Mouse (Mus musculus) adrenal gland, adult (tissue): ENCODE results near the gene Ttc28.

Experiments used
- DNase-seq, 2 experiments: peaks; one replicate each; pipeline ENCODE4 v3.0.0; 2022 to 2023; ENCODE audit warnings: low spot score in 1 of 2; ENCODE audit not compliant: inconsistent age in 2 of 2

The Ttc28 gene

DNA sequence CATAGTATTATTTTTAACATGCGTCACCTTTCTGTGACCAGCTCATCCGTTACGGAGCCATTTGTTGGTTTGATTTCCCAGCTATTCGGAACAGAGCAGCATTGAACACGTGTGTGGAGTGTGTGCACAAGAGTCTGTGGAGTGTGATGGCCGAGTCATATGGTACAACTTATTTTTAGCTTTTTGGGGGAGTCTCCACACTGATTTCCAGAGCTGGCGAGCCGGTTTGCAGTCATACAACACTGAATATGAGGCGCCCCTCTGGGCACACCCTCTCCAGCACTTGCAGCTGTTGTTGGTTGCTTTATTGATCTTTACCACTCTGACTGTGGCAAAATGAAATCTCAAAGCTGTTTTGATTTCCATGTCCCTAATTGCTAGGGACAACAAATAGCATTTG, 197.7 kb downstream of the Ttc28 start:
- no peak for DNase-seq

DNA sequence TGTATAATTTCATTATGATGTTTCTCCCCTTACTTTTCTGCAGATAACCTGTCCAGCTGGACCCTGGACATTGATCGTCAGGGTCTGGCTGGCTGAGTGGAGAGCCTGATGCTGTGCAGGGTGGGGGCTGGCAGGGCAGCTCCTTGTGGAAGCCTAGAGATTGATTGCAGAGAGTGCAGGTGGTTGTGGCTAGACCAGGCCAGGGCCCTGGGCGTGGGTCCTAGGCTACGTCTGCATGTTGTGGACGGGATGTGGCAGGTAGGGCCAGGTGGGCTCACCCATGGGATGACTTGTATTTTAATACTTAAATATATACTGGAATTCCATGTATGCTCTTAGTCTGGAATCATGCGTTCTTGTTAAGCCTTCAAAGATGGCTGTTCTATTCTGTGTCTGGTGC, 201.0 kb downstream of the Ttc28 start:
- DNase-seq: no peak

DNA sequence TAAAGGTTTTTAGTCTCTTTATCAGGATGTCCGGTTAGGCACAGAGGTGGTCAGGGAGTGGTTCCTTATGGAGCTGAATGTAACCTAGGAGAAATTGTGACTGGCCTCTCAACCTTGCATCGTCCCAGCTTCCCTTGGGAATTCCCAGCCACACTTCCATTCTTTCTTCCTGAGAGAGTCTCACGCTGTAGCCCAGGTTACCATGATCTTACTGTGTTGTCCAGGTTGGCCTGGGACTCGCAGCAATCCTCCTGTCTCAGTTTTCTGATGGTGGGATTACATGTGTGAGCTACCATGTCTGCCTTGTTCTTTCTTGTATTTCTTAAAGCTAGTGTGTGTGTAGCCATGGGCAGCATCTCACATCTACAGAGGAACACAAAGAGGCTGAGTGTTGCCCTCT, 206.2 kb downstream of the Ttc28 start:
- no peak for DNase-seq

DNA sequence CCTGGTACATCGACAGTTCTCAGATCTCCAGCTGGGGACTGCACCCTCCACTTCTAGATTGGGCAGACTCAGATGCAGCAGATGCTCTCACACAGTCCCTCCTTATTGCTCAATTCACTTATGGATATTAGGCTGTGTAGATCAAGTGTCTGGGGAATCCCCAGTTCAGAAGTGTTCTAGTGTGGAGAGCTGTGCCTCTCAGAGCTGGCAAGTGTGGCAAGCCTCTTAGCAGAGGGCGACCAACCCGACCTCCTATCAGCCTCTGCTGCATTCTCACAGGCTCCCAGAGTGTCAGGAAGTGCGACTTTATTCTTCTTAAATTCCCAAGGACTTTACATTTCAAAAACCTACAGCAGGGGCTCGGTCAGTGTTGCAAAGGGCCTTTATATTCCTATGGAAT, 217.1 kb downstream of the Ttc28 start:
- no peak for DNase-seq

DNA sequence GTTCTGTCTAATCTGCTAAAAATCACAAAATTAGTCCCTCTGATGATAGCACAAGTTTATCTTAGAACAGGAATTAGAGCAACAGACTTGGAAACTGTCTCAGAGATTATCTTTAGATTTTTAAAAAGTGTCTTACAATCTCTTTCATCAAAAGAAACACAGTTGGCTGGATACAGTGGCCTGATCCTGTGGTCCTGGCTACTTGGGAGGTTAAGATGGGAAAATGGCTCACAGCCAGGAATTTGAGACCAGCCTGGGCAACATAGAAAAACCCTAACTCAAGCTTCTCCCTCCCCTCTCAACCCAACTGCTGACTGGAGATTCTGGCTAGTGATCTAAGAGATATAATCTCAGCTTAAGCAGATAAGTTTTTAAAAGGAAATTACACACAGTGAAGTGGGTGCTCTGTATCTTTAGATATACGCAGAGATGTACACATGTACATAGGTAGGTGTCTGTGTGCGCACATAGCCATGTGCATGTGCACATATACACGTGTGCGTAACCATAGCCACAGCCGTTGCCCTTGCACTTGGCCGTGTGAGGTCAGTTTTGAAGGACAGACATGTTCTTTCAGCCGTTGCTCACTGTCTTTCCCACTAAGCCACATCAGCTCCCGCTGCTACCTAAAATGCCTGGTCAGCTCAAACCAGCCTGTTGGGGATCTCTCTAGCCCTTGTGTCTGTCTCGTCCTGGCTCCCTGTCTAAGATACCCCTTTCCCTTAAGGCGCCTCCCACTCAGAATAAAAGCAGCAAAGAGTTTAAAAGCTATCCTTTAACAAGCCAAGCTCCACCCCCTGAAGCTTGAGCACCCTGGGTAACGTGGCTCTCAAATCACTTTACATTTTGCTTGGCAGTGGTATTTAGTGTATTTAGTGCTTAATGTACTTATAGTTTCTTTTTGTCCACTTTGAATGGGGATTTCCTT, 217.9 kb downstream of the Ttc28 start:
- peak; percentile 43 to 78 for DNase-seq

- peak in 1 of 2 experiments; percentile 67 for DNase-seq
These were observed 219.1 kb downstream of the Ttc28 start for GRCm38 (mm10) chr5:111098516-111099274.

- DNase-seq: no peak
These were observed 221.0 kb downstream of the Ttc28 start for GRCm38 (mm10) chr5:111100585-111100984.

GRCm38 (mm10) chr5:111101383-111101932, 221.9 kb downstream of the Ttc28 start:
- DNase-seq: no peak

GRCm38 (mm10) chr5:111104801-111105200, 225.2 kb downstream of the Ttc28 start:
- no peak for DNase-seq

DNA sequence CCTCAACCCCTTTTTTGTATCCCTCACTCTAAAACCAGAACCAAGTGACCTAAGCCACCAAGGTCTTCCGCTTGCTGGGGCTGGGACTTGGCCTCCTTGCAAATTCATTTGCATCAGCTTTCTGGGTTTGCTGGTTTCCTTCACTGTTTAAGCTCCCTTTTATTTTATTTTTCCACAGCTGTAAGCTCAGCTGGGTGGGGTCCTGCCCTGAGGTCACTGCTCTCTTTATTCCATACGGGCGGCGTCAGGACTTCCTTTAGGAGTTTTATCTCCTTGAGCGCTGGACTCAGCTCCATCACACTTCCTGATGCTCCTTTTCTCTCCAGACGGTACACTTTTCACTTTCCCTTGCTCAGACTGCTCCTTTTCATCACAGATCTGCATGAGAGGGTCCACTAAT, 231.8 kb downstream of the Ttc28 start:
- DNase-seq: no peak

- DNase-seq: peak; percentile 57 to 80
These were observed 233.6 kb downstream of the Ttc28 start for GRCm38 (mm10) chr5:111113183-111113582.

- DNase-seq: peak; percentile 84 to 92
These were observed 234.2 kb downstream of the Ttc28 start for GRCm38 (mm10) chr5:111113694-111114375.

DNA sequence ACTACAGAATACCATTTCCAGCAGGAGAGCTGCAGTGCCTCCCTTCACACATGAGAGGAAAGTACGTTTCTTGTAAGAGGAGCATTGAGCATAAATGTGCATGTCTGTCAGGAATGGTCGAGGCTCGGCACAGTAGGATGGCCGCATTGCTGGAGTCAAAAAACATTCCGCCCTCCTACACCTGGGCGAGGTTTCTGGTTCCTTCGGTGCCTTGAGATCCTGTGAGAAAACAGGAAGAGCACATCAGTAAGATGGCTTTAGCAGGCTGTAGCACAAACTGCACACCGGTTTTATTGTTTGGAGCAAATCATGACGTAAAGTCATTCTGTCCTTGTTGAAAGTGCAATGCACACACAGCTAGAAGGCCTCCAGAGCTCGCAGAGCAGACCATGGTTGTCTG, 235.0 kb downstream of the Ttc28 start:
- no peak for DNase-seq

- DNase-seq: no peak
These were observed 236.1 kb downstream of the Ttc28 start for GRCm38 (mm10) chr5:111115519-111116350.

GRCm38 (mm10) chr5:111119805-111120204, 240.2 kb downstream of the Ttc28 start:
- DNase-seq: peak in 1 of 2 experiments; percentile 59

DNA sequence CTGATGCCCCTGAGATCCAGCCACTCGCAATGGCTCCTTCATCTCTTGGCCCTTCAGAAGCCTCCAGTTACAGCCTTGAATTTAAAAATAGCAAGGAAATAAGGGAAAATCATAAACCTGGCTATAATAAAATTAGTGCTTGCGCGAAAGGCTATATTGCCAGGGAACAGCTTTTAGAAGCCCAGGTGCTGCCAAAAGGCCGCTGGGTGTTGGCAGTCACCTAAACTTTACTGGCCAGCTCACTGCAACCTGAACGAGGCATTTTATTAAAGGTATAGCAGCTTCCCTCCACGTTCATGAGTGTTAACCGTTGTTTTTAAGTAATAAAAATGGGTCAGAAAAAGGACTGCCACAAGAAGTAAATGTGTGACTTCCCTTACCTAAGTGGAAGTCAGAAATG, 240.7 kb downstream of the Ttc28 start:
- no peak for DNase-seq

DNA sequence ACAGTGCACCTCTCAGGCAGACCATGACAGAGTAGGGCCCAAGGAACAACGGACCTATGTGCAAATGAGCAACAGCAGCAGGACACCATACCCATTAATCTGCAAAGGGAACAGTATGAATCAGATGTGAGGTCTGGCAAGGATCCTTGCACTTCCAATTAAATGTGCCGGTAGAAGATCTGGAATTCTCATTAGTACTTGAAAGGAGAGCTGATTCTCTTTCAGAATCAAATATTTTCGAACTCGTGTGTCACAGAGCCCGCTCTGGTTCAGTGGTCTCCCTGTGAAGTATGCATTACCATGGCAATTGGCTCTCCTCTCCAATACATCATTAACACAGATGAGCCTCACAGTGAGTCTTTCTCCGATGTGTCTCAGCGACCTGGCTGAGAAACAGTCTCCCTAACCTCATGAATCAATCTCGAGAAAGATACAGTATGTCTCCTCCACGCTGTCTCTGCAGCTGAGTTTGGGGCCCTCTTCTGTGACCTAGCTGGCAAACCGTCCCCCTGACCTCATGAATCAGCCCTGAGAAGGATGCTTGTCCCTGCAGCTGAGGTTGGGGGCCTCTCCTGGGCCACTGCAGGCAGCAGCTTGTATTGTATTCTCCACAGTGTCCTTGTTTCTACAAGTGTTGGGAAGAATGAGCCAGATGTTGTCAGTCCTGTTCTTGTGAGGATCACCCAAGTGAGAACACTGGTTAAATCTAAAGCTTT, 241.3 kb downstream of the Ttc28 start:
- peak in 1 of 2 experiments; percentile 76 for DNase-seq

DNA sequence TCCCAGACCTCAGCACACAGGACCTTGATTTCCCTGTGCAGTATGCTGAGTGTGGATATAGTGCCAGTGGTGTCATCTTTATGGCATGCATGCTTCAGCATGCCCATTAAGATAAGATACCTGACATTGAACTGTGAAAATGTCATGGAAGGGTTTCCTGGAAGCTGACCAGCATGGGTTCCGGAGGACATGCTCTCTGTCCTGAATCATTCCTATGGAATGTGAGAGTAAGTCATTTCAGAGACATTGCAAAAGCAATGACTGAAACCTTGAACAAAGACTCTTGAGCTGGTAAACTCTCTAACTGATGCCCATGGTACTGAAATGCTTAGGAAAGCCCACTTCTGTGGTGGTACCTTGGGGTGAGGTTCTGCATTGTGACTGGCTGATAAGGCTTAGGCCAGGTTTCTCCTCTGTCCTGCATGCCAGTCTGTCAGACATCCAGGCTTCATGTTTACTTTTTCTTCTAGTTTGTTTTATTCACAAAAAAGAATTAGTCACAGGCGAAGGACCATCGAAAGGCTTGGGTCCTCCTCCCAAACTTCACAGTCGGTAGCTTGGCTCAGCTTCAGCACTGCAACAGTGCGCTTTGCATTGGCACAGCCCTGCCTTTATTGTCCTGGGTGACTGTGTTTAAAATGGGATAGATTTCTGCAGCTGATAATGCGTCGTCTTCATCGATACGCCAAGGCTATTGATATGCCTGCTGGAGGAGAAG, 242.9 kb downstream of the Ttc28 start:
- peak; percentile 79 to 93 for DNase-seq
